Mouse (Mus musculus) midbrain, postnatal 0 days (tissue): ENCODE results near the gene Nek4. TPM values are rescaled to one million over a fixed set of nuclear protein-coding genes. Genes with fewer than 3 reads are reported as not detected.
A peak's percentile ranks its signal among the peaks of the same experiment; 100 is the strongest.

Experiments
- ATAC-seq: fragments of 200-750 bp; cut with Nextera tagmentation; 2 replicates; pipeline ENCODE4 v1.8.0; 2017; ENCODE audit warnings: moderate number of reproducible peaks, mild to moderate bottlenecking, moderate TSS enrichment, moderate library complexity; ENCODE audit not compliant: low FRiP score
- DNase-seq: peaks from one replicate; pipeline ENCODE4 v3.0.0-alpha.2; 2015; ENCODE audit warnings: low spot score
- H3K27ac ChIP-seq: fragments of 300-500 bp; sonication (generic); 2 replicates; pipeline ENCODE4 v1.5.1; 2014; ENCODE audit warnings: low read depth, mild to moderate bottlenecking, low read length, mixed read lengths
- H3K27me3 ChIP-seq: fragments of 300-500 bp; sonication (generic); 2 replicates; pipeline ENCODE4 v1.6.1; 2014; ENCODE audit warnings: low read length, control low read depth, mixed read lengths; ENCODE audit not compliant: insufficient read depth
- H3K36me3 ChIP-seq: fragments of 300-500 bp; sonication (generic); 2 replicates; pipeline ENCODE4 v1.6.1; 2014; ENCODE audit warnings: low read length, control low read depth, mixed read lengths; ENCODE audit not compliant: insufficient read depth
- H3K4me1 ChIP-seq: fragments of 300-500 bp; sonication (generic); 2 replicates; pipeline ENCODE4 v1.6.1; 2014; ENCODE audit warnings: mild to moderate bottlenecking, control low read depth, antibody characterized with exemption, low read length, mixed read lengths; ENCODE audit not compliant: insufficient read depth
- H3K4me2 ChIP-seq: fragments of 300-500 bp; sonication (generic); 2 replicates; pipeline ENCODE4 v1.6.1; 2014; ENCODE audit warnings: low read depth, mild to moderate bottlenecking, low read length, mixed read lengths; ENCODE audit not compliant: poor library complexity, severe bottlenecking
- H3K4me3 ChIP-seq: fragments of 300-500 bp; sonication (generic); 2 replicates; pipeline ENCODE4 v1.5.1; 2014; ENCODE audit warnings: low read depth, mild to moderate bottlenecking, low read length, moderate library complexity
- H3K9ac ChIP-seq: fragments of 300-500 bp; sonication (generic); replicated peaks from 2 replicates; pipeline ENCODE4 v1.6.1; 2014; ENCODE audit warnings: mild to moderate bottlenecking, low read length, moderate library complexity, mixed read lengths; ENCODE audit not compliant: poor library complexity, severe bottlenecking
- H3K9me3 ChIP-seq: fragments of 300-500 bp; sonication (generic); 2 replicates; pipeline ENCODE4 v1.6.1; 2016; ENCODE audit warnings: low read length, control low read depth
- CTCF ChIP-seq: IDR thresholded peaks from 2 replicates; pipeline ENCODE4 v1.5.1; 2016; ENCODE audit warnings: antibody characterized with exemption, mild to moderate bottlenecking
- WGBS: fragments of 180-500 bp; shearing (Covaris S2); extraction: QIAGEN DNeasy Blood & Tissue Kit; methylation state at CpG from one replicate; pipeline ENCODE4 v1.1.7; 2014; 5-methylcytosine and 5-hydroxymethylcytosine counted together
- polyA plus RNA-seq: library from polyadenylated mRNA; unstranded; fragments of >200 nt; fragmentation: Nextera tagmentation; extraction: Ambion mirVana; gene quantifications from 2 replicates; pipeline ENCODE4 v1.2.1, GENCODE M21; 2015
- total RNA-seq: library from RNA; depleted of rRNA; stranded (reverse); fragments of >200 nt; gene quantifications from 2 replicates; pipeline ENCODE4 v1.2.3, GENCODE M21; 2014

Nek4 gene
- total and polyA plus RNA-seq, 2 experiments from 2014 or later = 12.8 to 15.6 TPM

- no peaks in the 10 kb centered on the region for H3K4me1 ChIP-seq
- 90% methylated on average over 8 of the region's 8 CpGs for WGBS
- H3K27me3 ChIP-seq = no peaks in the 10 kb centered on the region
- H3K36me3 ChIP-seq = no peaks in the 10 kb centered on the region
- H3K27ac ChIP-seq = no peak overlapping the region
- H3K4me2 ChIP-seq = no peak overlapping the region
- TF ChIP-seq CTCF = no peak
- H3K9me3 ChIP-seq = no peaks in the 10 kb centered on the region
- no peak overlapping the region for H3K9ac ChIP-seq
- DNase-seq (no peak), ATAC-seq (no peak)
- H3K4me3 ChIP-seq = no peak overlapping the region
Observed at GRCm38 (mm10) chr14:30911141-30911540, 40.0 kb upstream of the Nek4 start.

- ATAC-seq (no peak), DNase-seq (no peak)
- Histone ChIP-seq H3K4me2 (no peak overlapping the region), H3K9me3 (no peaks in the 10 kb centered on the region), H3K9ac (no peak overlapping the region), H3K4me3 (no peak overlapping the region), H3K27ac (no peak overlapping the region), H3K27me3 (no peaks in the 10 kb centered on the region), H3K4me1 (no peaks in the 10 kb centered on the region), H3K36me3 (no peaks in the 10 kb centered on the region)
- WGBS = 80% methylated on average over 8 of the region's 8 CpGs
- no peak for TF ChIP-seq CTCF
Observed at GRCm38 (mm10) chr14:30912641-30913040, 38.5 kb upstream of the Nek4 start.

- Histone ChIP-seq H3K4me2 (no peak overlapping the region), H3K4me3 (no peak overlapping the region), H3K9me3 (no peaks in the 10 kb centered on the region), H3K27me3 (no peaks in the 10 kb centered on the region), H3K4me1 (no peaks in the 10 kb centered on the region), H3K9ac (no peak overlapping the region), H3K36me3 (no peaks in the 10 kb centered on the region), H3K27ac (no peak overlapping the region)
- no peak for TF ChIP-seq CTCF
- DNase-seq (no peak), ATAC-seq (no peak)
- WGBS = 82% methylated on average over 5 of the region's 5 CpGs
Observed at GRCm38 (mm10) chr14:30913404-30913803, 37.8 kb upstream of the Nek4 start.

GRCm38 (mm10) chr14:30916516-30916915, 34.7 kb upstream of the Nek4 start:
- no peaks in the 10 kb centered on the region for H3K27me3 ChIP-seq
- TF ChIP-seq CTCF = no peak
- H3K9ac ChIP-seq = no peak overlapping the region
- H3K4me3 ChIP-seq = no peak overlapping the region
- no peak overlapping the region for H3K27ac ChIP-seq
- 87% methylated on average over 1 of the region's 1 CpGs for WGBS
- ATAC-seq = no peak
- no peaks in the 10 kb centered on the region for H3K36me3 ChIP-seq
- H3K4me2 ChIP-seq = no peak overlapping the region
- no peaks in the 10 kb centered on the region for H3K4me1 ChIP-seq
- H3K9me3 ChIP-seq = no peaks in the 10 kb centered on the region
- no peak for DNase-seq

GRCm38 (mm10) chr14:30922053-30922670, 29.0 kb upstream of the Nek4 start:
- Histone ChIP-seq H3K9me3 (no peaks in the 10 kb centered on the region), H3K4me3 (no peak overlapping the region), H3K27ac (no peak overlapping the region), H3K4me1 (no peaks in the 10 kb centered on the region), H3K9ac (no peak overlapping the region), H3K4me2 (no peak overlapping the region), H3K27me3 (no peaks in the 10 kb centered on the region), H3K36me3 (no peaks in the 10 kb centered on the region)
- ATAC-seq = no peak; the same call in 1 of the 2 replicates
- DNase-seq = peak; percentile 21
- no peak for TF ChIP-seq CTCF
- WGBS = 52% methylated on average over 8 of the region's 8 CpGs

GRCm38 (mm10) chr14:30923375-30924105, 27.6 kb upstream of the Nek4 start, which contains the start of gene Itih3:
Itih3 (minus strand) TSS chr14:30923760.
- Histone ChIP-seq H3K27ac (0 out of 2 replicates have a peak within 1 kb of the TSS, but pooled peaks have one; percentile 12), H3K4me3 (no peak within 1 kb of the TSS), H3K9me3 (no peaks in the 10 kb centered on the region), H3K4me2 (no peak within 1 kb of the TSS), H3K9ac (no peak within 1 kb of the TSS), H3K36me3 (no peaks in the 10 kb centered on the region), H3K4me1 (no peaks in the 10 kb centered on the region), H3K27me3 (no peaks in the 10 kb centered on the region)
- 58% methylated on average over 6 of the region's 6 CpGs for WGBS
- no peak for TF ChIP-seq CTCF
- DNase-seq (peak; percentile 65), ATAC-seq (peak; percentile 58)
